Mouse (Mus musculus): Measurements from ENCODE around the gene Fam189a1. TPM values are rescaled to one million over a fixed set of nuclear protein-coding genes. Genes with fewer than 3 reads are reported as not detected.
A peak's percentile ranks its signal among the peaks of the same experiment; 100 is the strongest.

Fam189a1 gene
- polyA plus RNA-seq, 1 experiment, result not detected

GRCm38 (mm10) chr7:64839281-64839680, 317.1 kb downstream of the Fam189a1 start:
- no peak overlapping the region for H3K27ac ChIP-seq (replicated peaks; ENCODE audit: low read depth, low read length)
- H3K4me3 ChIP-seq (ENCODE audit: insufficient read depth, low read depth, low read length), result no peak overlapping the region
- no peaks in the 10 kb centered on the region for H3K4me1 ChIP-seq (ENCODE audit: control insufficient read depth, insufficient read depth, insufficient read length, low read length)

GRCm38 (mm10) chr7:64830214-64830995, 326.0 kb downstream of the Fam189a1 start:
- no peak overlapping the region for H3K4me3 ChIP-seq (ENCODE audit: insufficient read depth, low read depth, low read length)
- H3K27ac ChIP-seq (replicated peaks; ENCODE audit: low read depth, low read length), result no peak overlapping the region
- H3K4me1 ChIP-seq (ENCODE audit: control insufficient read depth, insufficient read depth, insufficient read length, low read length), result no peaks in the 10 kb centered on the region

GRCm38 (mm10) chr7:64821081-64821480, 335.3 kb downstream of the Fam189a1 start:
- Histone ChIP-seq H3K4me1 (ENCODE audit: control insufficient read depth, insufficient read depth, insufficient read length, low read length) (no peaks in the 10 kb centered on the region), H3K27ac (replicated peaks; ENCODE audit: low read depth, low read length) (no peak overlapping the region), H3K4me3 (ENCODE audit: insufficient read depth, low read depth, low read length) (no peak overlapping the region)

- no peak overlapping the region for H3K4me3 ChIP-seq (ENCODE audit: insufficient read depth, low read depth, low read length)
Observed at GRCm38 (mm10) chr7:64819683-64820082, 336.7 kb downstream of the Fam189a1 start.

DNA sequence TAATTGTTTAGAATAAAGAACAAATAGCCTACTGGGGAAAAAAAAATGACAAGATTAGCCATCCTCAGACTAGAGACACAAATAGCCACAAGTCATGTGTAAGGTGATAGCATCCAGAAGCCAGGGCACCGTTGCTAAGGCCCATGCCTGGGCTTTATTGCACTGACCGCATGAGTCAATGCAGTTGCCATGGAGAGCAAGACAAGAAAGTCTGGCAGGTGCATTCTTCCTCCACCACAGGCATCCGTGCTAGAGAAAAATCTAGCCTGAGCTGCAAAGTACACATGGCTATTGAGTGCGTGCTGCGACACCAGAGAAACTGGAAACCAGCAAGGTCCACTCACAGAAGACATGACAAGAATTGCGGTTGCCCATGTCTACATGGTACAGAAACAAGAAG, 347.5 kb downstream of the Fam189a1 start:
- Histone ChIP-seq H3K4me1 (ENCODE audit: control insufficient read depth, insufficient read depth, insufficient read length, low read length) (no peaks in the 10 kb centered on the region), H3K4me3 (ENCODE audit: insufficient read depth, low read depth, low read length) (no peak overlapping the region), H3K27ac (replicated peaks; ENCODE audit: low read depth, low read length) (no peak overlapping the region)

More at GRCm38 (mm10) chr7:64819683-64820082, 336.7 kb downstream of the Fam189a1 start:
- H3K27ac ChIP-seq (replicated peaks; ENCODE audit: low read depth, low read length), result no peak overlapping the region
- H3K4me1 ChIP-seq (ENCODE audit: control insufficient read depth, insufficient read depth, insufficient read length, low read length), result no peaks in the 10 kb centered on the region

- H3K4me3 ChIP-seq (ENCODE audit: insufficient read depth, low read depth, low read length), result no peak overlapping the region
- no peak overlapping the region for H3K27ac ChIP-seq (replicated peaks; ENCODE audit: low read depth, low read length)
- H3K4me1 ChIP-seq (ENCODE audit: control insufficient read depth, insufficient read depth, insufficient read length, low read length), result no peaks in the 10 kb centered on the region
Observed at GRCm38 (mm10) chr7:64805100-64805499, 351.3 kb downstream of the Fam189a1 start.

GRCm38 (mm10) chr7:64795554-64795953, 360.8 kb downstream of the Fam189a1 start:
- Histone ChIP-seq H3K27ac (replicated peaks; ENCODE audit: low read depth, low read length) (no peak overlapping the region), H3K4me3 (ENCODE audit: insufficient read depth, low read depth, low read length) (no peak overlapping the region), H3K4me1 (ENCODE audit: control insufficient read depth, insufficient read depth, insufficient read length, low read length) (no peaks in the 10 kb centered on the region)

- H3K4me3 ChIP-seq (ENCODE audit: insufficient read depth, low read depth, low read length), result no peak overlapping the region
- H3K27ac ChIP-seq (replicated peaks; ENCODE audit: low read depth, low read length), result no peak overlapping the region
- no peaks in the 10 kb centered on the region for H3K4me1 ChIP-seq (ENCODE audit: control insufficient read depth, insufficient read depth, insufficient read length, low read length)
Observed at GRCm38 (mm10) chr7:64792031-64792430, 364.3 kb downstream of the Fam189a1 start.

DNA sequence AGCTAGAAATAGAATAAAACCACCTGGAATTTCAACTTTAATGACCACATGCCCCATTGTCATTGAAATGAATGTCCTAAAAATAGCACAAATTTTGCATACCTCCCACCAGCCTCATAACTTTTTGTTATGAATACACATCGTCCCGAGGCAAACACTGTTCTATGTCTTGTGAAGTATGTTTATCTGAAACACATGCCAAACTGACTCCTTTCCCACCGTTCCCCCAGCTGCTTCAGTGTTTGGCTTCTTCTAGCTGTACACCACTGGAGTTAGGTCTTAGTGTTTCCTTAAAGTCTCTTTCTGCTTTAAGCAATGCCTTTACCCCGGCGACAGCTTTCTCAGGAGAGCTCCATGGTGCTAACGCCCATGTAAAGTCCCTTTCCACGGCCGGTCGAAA, 365.2 kb downstream of the Fam189a1 start:
- H3K4me1 ChIP-seq (ENCODE audit: control insufficient read depth, insufficient read depth, insufficient read length, low read length), result no peaks in the 10 kb centered on the region
- no peak overlapping the region for H3K4me3 ChIP-seq (ENCODE audit: insufficient read depth, low read depth, low read length)
- no peak overlapping the region for H3K27ac ChIP-seq (replicated peaks; ENCODE audit: low read depth, low read length)

GRCm38 (mm10) chr7:64785040-64785439, 371.3 kb downstream of the Fam189a1 start:
- no peaks in the 10 kb centered on the region for H3K4me1 ChIP-seq (ENCODE audit: control insufficient read depth, insufficient read depth, insufficient read length, low read length)
- H3K27ac ChIP-seq (replicated peaks; ENCODE audit: low read depth, low read length), result no peak overlapping the region
- no peak overlapping the region for H3K4me3 ChIP-seq (ENCODE audit: insufficient read depth, low read depth, low read length)

DNA sequence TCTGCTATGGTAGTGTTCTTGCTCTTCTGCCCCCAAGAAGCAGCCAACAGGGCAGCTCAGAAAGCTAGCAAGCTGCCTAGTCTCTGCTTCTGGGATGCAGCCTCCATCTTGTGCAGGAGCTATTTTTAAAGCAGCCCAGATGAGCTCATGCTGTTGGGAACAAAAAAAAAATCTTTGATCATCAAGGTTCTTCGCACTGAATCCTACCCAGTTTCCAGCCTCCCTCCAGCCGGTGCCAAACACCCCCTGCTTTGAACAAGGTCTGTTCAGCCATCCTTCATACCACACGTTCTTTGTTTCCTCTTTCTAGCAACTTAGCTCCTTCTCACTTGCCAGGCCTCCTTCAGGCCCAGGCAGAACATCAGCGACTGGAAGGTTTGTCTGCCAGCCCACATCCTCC, 376.9 kb downstream of the Fam189a1 start:
- Histone ChIP-seq H3K27ac (replicated peaks; ENCODE audit: low read depth, low read length) (no peak overlapping the region), H3K4me3 (ENCODE audit: insufficient read depth, low read depth, low read length) (no peak overlapping the region), H3K4me1 (ENCODE audit: control insufficient read depth, insufficient read depth, insufficient read length, low read length) (no peaks in the 10 kb centered on the region)

DNA sequence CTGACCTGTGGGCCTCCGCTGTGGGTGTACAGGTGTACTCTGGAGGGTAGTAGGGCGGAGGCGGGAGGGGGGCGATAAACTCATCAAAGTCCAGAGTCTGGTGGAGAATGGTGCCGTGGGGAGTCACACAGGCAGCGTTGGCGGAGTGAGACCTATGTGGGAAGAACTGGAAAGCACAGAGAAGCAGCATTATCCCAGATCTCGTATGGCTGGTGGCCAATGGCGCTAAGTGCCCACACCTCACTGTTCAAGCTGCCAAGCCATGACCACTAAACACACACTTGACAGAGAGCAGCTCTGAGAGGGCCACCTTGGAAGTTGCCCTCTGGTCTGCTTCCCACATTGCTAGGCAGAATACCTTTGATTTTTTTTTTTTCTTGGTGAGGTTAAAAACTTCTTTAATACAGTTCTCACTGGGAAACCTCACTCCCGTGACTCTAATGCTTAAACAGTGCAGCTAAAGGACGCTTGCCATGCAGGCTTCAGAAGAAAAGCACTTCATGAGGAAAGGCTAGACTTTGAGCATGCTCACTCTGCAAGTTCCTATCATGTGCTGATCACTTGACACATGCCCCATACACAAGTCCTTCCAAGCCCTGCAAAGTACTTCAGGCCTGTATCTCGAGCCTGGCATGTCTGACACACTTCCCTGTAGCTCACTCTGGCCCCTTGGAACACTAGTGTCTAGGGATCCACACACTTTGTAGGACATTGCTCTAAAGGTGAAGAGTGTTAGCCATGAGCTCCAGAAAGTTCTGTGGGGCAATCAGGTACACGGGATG, 379.5 kb downstream of the Fam189a1 start:
- H3K27ac ChIP-seq (replicated peaks; ENCODE audit: low read depth, low read length), result no peak overlapping the region
- H3K4me3 ChIP-seq (ENCODE audit: insufficient read depth, low read depth, low read length), result no peak overlapping the region
- no peaks in the 10 kb centered on the region; the same call in 1 of the 2 replicates for H3K4me1 ChIP-seq (ENCODE audit: control insufficient read depth, insufficient read depth, insufficient read length, low read length)

- Histone ChIP-seq H3K4me1 (ENCODE audit: control insufficient read depth, insufficient read depth, insufficient read length, low read length) (no peaks in the 10 kb centered on the region; the same call in 1 of the 2 replicates), H3K4me3 (ENCODE audit: insufficient read depth, low read depth, low read length) (no peak overlapping the region), H3K27ac (replicated peaks; ENCODE audit: low read depth, low read length) (no peak overlapping the region)
Observed at GRCm38 (mm10) chr7:64773465-64773864, 382.9 kb downstream of the Fam189a1 start.

GRCm38 (mm10) chr7:64770779-64771390, 385.5 kb downstream of the Fam189a1 start:
- H3K27ac ChIP-seq (replicated peaks; ENCODE audit: low read depth, low read length), result no peak overlapping the region
- no peaks in the 10 kb centered on the region; the same call in 1 of the 2 replicates for H3K4me1 ChIP-seq (ENCODE audit: control insufficient read depth, insufficient read depth, insufficient read length, low read length)
- H3K4me3 ChIP-seq (ENCODE audit: insufficient read depth, low read depth, low read length), result peak overlapping the region; percentile 38

DNA sequence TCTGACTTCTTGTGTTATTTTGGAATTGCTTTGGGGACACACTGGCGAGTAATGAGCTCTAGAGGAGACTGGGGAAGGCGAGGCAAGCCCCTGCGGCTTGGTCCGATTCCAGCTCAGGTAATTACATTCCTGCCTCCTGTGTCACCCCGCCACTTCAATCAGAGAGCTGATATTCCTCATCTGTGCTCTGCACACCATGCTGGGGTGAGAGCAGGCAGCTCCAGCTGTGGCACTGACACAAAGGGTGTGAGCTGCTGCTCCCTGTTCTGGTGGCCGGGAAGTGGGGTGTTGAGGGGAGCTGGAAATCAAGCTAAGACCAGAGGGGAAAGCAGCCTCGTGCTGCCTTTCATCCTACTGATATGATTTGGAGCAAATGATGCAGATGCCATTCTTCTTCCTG, 386.6 kb downstream of the Fam189a1 start:
- Histone ChIP-seq H3K4me3 (ENCODE audit: insufficient read depth, low read depth, low read length) (no peak overlapping the region), H3K4me1 (ENCODE audit: control insufficient read depth, insufficient read depth, insufficient read length, low read length) (no peaks in the 10 kb centered on the region; the same call in 1 of the 2 replicates), H3K27ac (replicated peaks; ENCODE audit: low read depth, low read length) (no peak overlapping the region)
